Mouse (Mus musculus): ENCODE results near the gene Ect2.

GRCm38 (mm10) chr3:27140101-27140500 lies 13.6 kb downstream of the Ect2 start:
- TF ChIP-seq POLR2A (IDR thresholded peaks at IDR 0.05; ENCODE audit: control insufficient read depth, extremely low read depth, insufficient read depth, low read length, poor library complexity) (no peak), CTCF (IDR thresholded peaks at IDR 0.05; ENCODE audit: borderline replicate concordance, control insufficient read depth, extremely low read depth, insufficient read depth, low read length, poor library complexity) (no peak)
